Mouse (Mus musculus) embryo, embryonic 10 days (tissue): ENCODE results near the gene 4930539E08Rik.

Experiments used
- DNase-seq: peaks from one replicate; pipeline ENCODE4 v3.0.0-alpha.2; 2015; ENCODE audit warnings: low spot score

4930539E08Rik gene

GRCm38 (mm10) chr17:28915060-28915628 is at the start of gene 4930539E08Rik:
Gene 4930539E08Rik, minus strand, starts transcription at chr17:28915324.
- DNase-seq: no peak

DNA sequence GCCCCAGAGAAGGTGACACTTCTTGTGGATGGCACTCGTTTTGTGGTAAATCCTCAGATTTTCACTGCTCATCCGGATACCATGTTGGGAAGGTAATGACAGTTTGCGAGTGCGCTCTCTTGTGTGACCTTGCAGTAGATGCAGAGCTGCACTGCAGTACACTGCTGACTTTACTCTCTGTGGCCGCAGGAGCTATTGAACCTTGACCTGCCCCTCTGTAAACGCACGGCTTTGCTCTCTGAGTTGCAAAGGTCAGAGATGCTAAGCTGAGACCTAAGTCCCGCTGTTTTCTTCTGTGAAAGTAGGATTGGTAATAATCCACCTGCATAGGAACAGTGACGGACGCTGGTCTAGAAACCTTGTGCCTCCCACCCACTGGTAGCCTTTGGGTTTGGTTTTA is 46.5 kb upstream of the 4930539E08Rik start:
- DNase-seq: no peak

DNA sequence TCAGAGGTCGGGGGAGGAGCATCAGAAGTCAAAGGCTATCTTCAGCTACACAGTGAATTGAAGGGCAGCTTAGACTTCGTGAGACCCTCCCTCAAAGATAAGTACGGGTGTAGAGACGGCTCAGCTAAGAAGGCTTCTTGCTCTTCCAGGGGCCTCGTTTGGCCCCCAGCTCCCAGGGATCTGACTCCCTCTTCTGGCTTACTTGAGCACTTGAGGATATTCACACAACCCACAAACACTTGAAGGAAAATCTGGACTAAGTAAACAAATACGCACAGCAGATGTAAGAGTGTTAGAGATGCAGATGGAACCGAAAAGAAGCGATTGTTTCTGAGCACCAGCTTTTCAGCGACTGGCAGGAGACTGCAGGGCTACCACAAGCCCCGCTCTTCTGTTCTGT is 45.5 kb upstream of the 4930539E08Rik start:
- DNase-seq: peak; percentile 16

- no peak for DNase-seq
These were observed 39.3 kb upstream of the 4930539E08Rik start for GRCm38 (mm10) chr17:28954416-28954815.

- DNase-seq: peak; percentile 33
These were observed 38.1 kb upstream of the 4930539E08Rik start for GRCm38 (mm10) chr17:28953251-28953650.

DNA sequence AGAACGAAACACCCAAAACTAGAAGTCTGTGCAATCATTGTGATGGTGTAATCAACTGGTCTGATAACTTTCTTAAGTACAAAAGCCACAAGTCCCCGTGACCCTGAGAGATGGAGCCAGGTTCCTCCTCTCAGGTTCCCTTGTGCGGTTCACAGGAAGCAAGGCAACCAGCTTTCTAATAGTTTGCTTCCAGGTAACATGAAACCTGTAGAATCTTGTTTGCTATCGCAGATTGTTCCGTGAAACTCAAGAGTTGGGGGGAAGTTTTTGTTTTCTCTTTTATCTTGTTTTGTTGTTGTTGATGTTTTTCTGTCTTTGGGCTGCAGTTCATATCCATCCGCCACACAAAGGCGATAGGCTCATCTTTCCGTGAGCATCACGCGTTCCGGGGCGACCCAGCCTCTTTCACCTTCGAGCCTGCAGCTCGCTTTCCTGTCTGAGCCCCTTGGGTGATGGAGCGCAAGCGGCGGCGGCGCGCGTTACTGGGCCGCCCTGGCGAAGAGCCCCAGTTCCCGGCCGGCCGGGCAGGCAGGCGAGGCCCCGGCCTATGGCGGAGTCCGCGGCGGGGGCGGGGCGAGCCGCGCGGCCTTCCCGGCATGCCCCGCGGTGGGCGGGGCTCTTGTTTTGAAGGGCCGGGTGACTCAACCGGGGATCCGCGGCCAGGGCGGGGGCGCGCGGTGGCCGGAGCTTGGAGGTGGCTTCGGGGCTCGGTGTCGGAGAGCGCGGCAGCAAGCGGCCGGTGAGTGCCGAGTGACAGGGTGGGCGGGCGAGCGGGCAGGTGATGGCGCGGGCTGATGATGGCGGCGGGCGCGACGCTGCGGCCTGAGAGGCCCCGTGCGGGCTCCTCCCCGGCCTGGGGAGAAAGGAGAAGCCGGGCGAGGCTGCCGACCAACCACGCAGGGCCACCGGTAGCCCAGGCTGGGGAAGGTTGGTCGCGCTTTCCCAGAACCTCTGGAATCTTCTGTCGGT is 37.0 kb upstream of the 4930539E08Rik start, which contains the start of gene Kctd20:
Kctd20 (plus strand) TSS at position 120 of the 969 bp plus-strand sequence.
- peak; percentile 83 for DNase-seq

DNA sequence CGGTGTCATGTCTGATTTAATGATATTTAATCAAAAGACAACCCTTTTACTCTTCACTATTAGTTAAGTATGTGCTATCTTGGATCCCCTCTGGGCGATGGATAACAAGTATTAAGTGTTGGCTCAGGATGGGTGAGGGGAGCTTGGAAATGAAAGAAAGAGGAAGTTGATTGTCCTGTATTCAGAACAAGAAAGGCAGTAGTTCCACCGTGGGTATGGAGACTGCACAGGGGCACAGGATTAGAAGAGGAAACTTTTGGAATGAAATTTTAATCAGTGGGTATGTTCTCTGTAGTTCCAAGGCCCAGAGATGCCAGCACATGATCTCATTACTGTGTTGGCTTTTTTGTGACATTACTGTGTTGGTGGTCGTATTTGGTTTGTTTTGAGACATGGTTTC is 35.6 kb upstream of the 4930539E08Rik start:
- no peak for DNase-seq

DNA sequence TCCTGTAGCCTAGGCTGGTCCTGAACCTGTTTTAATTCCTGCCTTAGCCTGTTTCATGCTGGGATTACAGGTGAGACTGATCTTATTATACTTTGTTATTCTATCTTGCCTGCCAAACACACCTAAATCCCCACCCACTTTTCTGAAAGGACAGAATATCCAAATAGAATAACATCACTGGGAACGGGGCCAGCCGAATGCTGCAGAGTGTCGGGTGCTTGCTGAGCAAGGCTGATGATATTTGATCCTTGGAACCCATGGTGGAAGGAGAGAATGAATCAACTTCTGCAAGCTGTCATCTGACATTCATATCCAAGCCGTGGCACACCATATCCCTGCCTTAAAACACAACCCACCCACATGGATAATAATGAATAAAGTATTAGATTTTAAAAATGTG is 33.5 kb upstream of the 4930539E08Rik start:
- no peak for DNase-seq

GRCm38 (mm10) chr17:28947011-28947939 is 32.2 kb upstream of the 4930539E08Rik start:
- no peak for DNase-seq

- DNase-seq: no peak
These were observed 29.4 kb upstream of the 4930539E08Rik start for GRCm38 (mm10) chr17:28944481-28944880.

DNA sequence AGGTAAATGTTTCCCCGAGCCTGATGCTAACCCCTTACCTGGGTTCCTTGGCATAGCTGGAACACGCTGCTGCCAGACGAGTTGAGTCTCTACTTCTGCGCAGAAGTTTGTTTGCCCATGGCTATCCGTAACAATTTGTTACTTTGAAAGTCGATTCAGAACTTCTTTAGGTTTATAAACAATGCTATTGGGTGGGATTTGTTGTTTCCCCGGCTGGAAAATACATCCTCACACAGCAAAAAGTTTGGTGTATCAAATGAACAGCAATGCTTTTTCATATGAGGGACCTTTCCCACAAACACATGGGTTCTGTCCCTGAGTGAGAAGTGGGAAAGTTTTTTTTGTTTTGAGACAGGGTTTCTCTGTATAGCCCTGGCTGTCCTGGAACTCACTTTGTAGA is 28.6 kb upstream of the 4930539E08Rik start, which contains the start of gene Pxt1:
Pxt1 (minus strand) TSS at position 101 of the 400 bp plus-strand sequence.
- DNase-seq: no peak

DNA sequence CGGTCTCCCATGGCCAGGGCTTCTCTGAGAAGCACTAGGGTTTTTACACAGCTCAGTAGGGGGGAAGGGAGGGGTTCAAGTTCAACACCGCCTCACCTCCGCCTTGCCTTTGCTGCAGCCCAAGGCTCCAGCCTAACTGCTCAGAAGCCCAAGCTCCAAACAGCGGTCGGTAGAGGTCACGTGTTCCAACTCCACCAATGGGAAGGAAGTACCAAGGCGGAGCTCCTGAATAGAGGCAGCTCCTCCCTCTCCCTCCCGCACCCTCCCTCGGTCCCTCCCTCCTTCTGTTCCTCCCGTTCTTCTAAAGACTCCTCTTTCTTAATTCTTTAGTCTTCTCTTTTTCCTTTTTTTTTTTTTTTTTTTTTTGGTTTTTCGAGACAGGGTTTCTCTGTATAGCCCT is 27.0 kb upstream of the 4930539E08Rik start:
- DNase-seq: no peak

DNA sequence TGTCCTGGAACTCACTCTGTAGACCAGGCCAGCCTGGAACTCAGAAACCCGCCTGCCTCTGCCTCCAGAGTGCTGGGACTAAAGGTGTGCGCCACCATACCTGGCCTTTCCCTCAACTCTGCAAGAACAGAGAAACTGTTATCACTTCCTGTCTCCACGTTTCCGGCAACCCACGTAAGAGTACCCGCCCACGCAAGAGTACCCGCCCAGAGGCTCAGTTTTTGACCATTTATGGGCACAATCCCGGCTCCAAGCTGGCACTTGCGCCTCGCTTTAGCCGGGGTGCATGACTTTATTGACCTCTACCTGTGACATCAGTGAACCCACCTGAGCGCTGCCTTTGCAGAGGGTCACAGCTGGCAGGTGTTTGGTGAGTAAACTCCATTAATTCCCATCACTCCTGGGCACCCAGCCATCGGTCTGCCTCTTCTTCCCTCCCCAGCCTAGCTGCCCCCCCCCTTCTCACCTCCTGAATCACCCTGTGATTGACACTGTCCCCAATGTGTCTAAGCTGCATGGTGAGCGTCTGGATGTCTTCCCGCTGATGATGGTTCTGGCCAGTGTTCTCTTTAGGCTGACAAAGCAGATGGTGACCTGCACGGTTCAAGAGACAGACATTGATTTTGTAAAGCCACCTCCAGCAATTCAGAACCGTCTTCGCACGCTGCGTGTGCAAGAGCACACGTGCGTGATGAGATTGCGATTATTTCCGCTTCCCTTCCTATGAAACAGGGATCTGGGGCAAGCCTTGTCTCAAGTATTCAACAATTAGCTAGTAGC is 25.8 kb upstream of the 4930539E08Rik start:
- DNase-seq: no peak

DNA sequence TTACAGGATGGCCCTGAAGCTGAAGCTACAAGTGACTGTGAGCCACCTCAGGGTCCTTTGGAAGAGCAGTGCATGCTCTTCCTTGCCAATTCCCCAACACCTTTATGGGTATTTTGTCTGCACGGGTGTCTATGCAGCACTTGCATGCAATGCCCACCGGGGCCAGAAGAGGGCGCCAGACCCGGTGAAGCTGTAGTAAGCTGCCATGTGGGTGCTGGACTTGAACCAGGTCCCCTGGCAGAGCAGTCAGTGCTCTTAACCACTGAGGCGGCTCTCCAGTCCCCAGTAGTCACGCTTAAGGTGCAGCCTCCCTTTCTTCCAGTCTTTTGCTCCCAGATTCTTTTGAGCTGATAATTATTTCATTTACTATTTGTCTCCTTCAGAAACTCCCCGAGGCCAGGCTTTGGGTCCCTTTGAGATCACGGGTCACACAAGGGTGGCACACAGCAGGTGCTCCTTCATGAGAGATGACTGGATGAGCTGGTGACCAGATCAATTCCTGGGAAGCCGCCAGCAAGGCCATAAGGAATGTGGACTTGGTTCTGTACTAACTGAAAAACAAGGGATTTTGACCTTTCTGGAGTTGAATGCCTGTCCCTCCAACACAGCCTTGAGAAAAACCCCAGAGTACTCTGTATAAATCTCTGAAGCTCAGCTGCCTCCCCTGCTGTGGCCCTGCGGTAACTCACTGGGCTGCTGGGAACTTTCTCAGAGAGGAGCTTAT is 21.7 kb upstream of the 4930539E08Rik start:
- no peak for DNase-seq

- no peak for DNase-seq
These were observed 21.0 kb upstream of the 4930539E08Rik start for GRCm38 (mm10) chr17:28936133-28936532.

- DNase-seq: no peak
These were observed 19.2 kb upstream of the 4930539E08Rik start for GRCm38 (mm10) chr17:28934120-28934916.

DNA sequence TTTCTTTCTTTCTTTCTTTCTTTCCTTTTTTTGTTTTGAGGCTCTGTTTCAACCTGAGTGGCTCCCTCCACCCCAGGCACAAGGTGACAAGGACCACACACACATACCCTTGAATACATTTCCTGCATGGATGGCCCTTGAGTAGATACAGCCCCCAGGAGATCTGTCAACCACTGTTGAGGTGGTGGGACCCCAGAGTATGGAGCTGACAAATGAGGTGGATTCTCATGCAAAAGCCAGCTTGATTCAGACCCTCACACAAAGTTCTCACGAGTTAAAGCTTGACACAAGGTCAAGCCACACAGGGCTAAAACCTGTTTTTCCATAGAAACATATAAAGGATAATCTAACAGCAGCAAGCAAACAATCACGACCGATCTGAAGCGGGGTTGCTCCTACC is 17.1 kb upstream of the 4930539E08Rik start:
- DNase-seq: no peak

DNA sequence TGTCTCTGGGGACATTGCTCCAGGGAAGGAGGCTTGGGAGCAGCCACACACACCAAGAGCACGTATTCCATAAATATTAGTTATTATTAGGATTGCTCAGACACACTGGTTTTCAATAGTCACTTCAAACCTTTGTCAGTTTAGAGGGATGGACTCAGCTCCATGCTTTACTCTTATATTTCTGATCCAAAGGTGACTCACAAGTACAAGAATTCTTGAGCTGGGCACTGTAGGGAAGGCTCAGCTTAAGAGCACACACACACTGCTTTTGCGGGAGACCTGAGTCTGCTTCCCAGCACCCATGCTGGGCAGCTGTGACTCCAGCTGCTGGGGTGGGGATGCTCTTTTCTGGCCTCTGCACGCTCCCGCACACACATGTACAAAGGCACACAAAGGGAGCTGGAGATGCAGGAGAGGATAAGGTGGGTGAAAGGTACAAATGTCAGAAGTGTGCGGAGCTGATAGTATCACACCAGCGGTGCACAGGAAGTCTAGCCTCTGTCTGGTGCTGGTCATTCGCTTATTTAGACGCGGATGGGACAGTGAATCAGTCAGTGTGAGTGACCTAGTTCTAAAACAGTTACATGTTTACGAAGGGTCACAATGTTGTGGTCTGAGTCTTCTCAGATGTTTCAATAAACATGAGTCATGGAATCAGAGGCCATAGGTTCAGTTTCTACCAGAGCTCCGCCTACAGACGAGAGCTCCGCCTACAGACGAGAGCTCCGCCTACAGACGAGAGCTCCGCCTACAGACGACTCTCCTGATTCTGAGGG is 16.5 kb upstream of the 4930539E08Rik start:
- DNase-seq: no peak
